Mouse (Mus musculus): ENCODE data around the gene Ano5. TPM values are rescaled to one million over a fixed set of nuclear protein-coding genes. Genes with fewer than 3 reads are reported as not detected.

Ano5 gene
- polyA plus RNA-seq, 1 experiment from 2014 or later = 0.28 TPM

Other genes starting within 250 kb of the Ano5 start
- gene Slc17a6, start 111.0 kb downstream of the Ano5 start, polyA plus RNA-seq (2014; fragmentation: Nextera tagmentation; extraction: Ambion mirVana) = 49.0 and 57.0 TPM in 2 replicates